23 mouse cellular contexts compared by ENCODE assay signal in genomic region chr5:122623861-122624260, GRCm38 (mm10).
"Had no signal": no experiment of that assay in that cellular context is flagged by ENCODE, and none has a peak within 500 bp of the region (broad histone marks: within the 10 kb centered on the region; RNA-seq: fewer than 3 reads in every experiment).

No protein-coding gene starts in this region.

- H3K36me3 ChIP-seq: heart, embryonic 13.5 days; heart, embryonic 15.5 days; hindbrain, embryonic 10.5 days; hindbrain, embryonic 12.5 days; intestine, embryonic 15.5 days; limb, embryonic 13.5 days; limb, embryonic 15.5 days; liver, embryonic 12.5 days had no signal

- H3K4me3 ChIP-seq: gastrocnemius, adult 2 months; heart, embryonic 13.5 days; heart, embryonic 15.5 days; hindbrain, embryonic 10.5 days; hindbrain, embryonic 12.5 days; intestine, embryonic 15.5 days; layer of hippocampus, adult 2 months; limb, embryonic 13.5 days; limb, embryonic 15.5 days; liver, embryonic 12.5 days had no signal

- H3K9me3 ChIP-seq: heart, embryonic 13.5 days; heart, embryonic 15.5 days; hindbrain, embryonic 10.5 days; hindbrain, embryonic 12.5 days; intestine, embryonic 15.5 days; limb, embryonic 13.5 days; limb, embryonic 15.5 days; liver, embryonic 12.5 days had no signal

- DNase-seq: gastrocnemius, adult 2 months; gastrocnemius, postnatal 10 days; gastrocnemius, postnatal 25 days; heart, adult 18-20 months; heart, postnatal 14 days; heart, postnatal 4 days; kidney, adult 18-20 months; kidney, adult 8-10 months; kidney, postnatal 10 days; kidney, postnatal 25 days; kidney, postnatal 4 days; layer of hippocampus, postnatal 36 days had no signal

- H3K27ac ChIP-seq: hindbrain, embryonic 10.5 days; hindbrain, embryonic 12.5 days; hindbrain, embryonic 14.5 days; intestine, embryonic 15.5 days; layer of hippocampus, adult 2 months; limb, embryonic 13.5 days; limb, embryonic 15.5 days; liver, embryonic 12.5 days; liver, embryonic 14.5 days had no signal

- H3K27me3 ChIP-seq: heart, embryonic 13.5 days; heart, embryonic 15.5 days; hindbrain, embryonic 12.5 days; intestine, embryonic 15.5 days; limb, embryonic 13.5 days; limb, embryonic 15.5 days had no signal
